Mouse (Mus musculus): ENCODE results near the gene Rsph14. TPM values are rescaled to one million over a fixed set of nuclear protein-coding genes. Genes with fewer than 3 reads are reported as not detected.

Rsph14 gene
- not detected in 2 replicates for polyA plus RNA-seq (2012; rRNA removed; ENCODE audit: low replicate concordance)

DNA sequence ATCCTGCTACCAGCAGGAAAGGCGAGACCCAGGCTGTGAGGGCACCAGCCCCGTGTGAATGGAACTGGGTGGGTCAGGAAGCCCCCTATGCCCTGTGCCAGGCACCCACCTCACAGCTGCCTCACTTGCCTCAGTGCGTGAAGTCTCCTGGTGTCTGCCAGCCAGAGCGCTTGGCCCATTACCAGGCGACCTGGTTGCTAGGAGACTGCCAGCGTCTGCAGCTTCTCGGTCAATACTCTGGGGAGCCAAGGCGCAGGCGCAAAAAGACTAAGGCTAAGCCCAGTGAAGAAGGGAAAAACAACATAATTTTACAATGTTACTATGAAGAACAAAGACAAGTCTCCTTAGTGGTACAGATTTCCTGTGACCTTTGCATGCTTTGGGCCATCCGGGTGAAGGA lies at the start of gene Rsph14:
Gene Rsph14 (minus strand): TSS at position 192 of the 400 bp plus-strand sequence.

DNA sequence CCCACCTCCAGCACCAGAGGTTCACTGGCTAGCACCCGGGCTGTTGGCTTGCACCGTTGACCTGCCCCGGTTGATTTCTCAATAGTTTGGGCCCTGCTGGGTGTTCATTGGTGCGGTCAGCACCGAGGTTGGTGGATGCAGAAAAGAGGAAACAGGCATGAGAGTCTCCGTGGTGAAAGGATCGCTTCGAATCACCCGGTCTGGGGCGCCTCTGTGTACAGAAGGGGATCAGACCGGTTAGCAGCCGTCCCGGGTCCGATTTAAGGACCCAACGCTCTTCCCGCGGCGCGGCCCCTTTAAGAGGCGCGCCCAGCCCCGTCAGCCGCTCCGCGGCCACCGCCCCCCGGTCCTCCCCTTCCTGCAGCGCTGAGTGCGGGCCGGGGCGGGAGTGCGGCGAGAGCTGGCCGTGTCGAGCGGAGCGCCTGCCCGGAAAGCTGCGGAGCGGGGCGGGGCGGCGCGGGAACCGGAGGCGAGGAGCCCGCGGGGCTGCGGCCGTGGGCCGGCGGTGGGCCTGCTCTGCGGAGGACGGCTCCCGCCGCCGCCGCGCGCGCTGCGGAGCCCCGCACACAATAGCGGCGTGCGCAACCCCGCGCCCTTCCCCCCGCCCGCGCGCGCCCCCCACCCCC lies 27.9 kb upstream of the Rsph14 start, which contains the start of gene Bcr:
Gene Bcr (plus strand): TSS at position 376 of the 626 bp plus-strand sequence.

DNA sequence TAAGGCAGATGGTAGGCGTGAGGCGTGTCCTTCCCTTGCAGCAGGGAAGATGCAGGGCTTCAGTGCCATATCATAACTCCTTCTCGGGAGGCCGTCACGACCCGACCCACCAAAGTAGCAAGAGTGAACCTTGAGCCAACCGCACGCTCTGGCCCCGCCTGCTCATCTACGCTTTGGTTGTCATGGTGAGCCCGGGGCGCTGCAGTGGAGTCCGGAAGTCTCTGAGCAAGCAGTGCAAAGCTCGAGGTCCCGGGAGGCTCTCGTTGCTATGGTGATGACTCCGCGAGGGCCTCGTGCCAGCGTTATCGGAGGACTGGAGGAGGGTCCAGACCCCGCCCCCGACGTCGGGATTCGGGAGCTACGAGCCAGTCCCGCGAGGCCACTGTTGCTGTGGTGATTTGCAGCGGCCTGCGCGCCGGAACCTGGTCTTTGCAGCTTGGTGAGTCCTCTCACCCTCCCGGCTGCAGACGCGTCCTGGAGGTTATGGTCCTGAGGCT lies 4.5 kb upstream of the Rsph14 start, which contains the start of gene Rab36:
Gene Rab36 (plus strand): TSS at position 176 of the 497 bp plus-strand sequence.

DNA sequence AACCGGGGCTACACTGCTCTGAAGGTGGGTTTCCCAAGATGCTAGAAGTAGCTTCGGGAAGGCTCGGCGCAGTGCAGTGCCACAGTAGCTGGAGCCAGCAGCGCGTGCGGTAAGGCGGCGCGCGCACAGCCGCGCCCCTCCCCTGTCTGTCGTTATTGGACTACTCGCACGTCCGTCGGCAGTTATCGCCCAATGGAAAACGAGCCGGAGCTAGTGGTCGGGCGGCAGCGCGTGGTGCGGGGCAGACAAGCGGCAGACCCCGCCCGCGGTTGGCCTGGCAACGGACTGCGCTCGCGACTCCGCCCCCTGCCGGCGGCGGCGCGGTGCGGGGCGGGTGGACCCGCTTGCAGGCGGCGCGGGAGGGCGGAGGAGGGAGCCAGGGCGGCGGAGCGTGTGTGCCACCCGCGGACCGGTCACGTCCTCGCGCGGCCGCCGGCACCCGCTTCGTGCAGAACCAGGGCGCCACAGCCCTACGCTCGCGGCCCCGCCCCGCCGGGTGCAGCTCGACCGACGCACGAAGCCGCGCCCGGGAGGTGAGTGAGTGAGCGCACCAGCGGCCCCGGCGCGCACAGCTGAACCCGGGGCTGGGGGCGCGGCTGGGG lies 65.4 kb downstream of the Rsph14 start, which contains the start of gene Gnaz:
Gene Gnaz (plus strand): TSS at position 328 of the 602 bp plus-strand sequence.

Other genes with a start within 250 kb of the Rsph14 start
- gene Gnaz, start 65.4 kb downstream of the Rsph14 start, polyA plus RNA-seq (2012; rRNA removed; ENCODE audit: low replicate concordance): 1.7 and 2.7 TPM in 2 replicates
- 5.3 and 7.6 TPM in 2 replicates for gene Rab36, start 4.5 kb upstream of the Rsph14 start, polyA plus RNA-seq (2012; rRNA removed; ENCODE audit: low replicate concordance)
- gene Bcr, start 28.0 kb upstream of the Rsph14 start, polyA plus RNA-seq (2012; rRNA removed; ENCODE audit: low replicate concordance): 15.4 and 18.0 TPM in 2 replicates
- 22.3 and 23.6 TPM in 2 replicates for gene Specc1l, start 179.5 kb upstream of the Rsph14 start, polyA plus RNA-seq (2012; rRNA removed; ENCODE audit: low replicate concordance)

All from mammary gland, adult 2 months (tissue).